Mouse (Mus musculus) lung, postnatal 0 days (tissue): Measurements from ENCODE around the gene Mbd4.

Experiments
- CTCF ChIP-seq: IDR thresholded peaks from 2 replicates; pipeline ENCODE4 v1.5.1; 2016; ENCODE audit warnings: antibody characterized with exemption, mild to moderate bottlenecking
- EP300 ChIP-seq: IDR thresholded peaks from 2 replicates; pipeline ENCODE4 v1.6.1; 2016; ENCODE audit warnings: antibody characterized with exemption, mild to moderate bottlenecking, control low read depth

GRCm38 (mm10) chr6:115859258-115859657 is 6.1 kb upstream of the Mbd4 start:
- TF ChIP-seq CTCF (no peak), EP300 (no peak)
